Mouse (Mus musculus) midbrain, postnatal 0 days (tissue): ENCODE data around the gene Evi5l. TPM values are rescaled to one million over a fixed set of nuclear protein-coding genes. Genes with fewer than 3 reads are reported as not detected.

ENCODE experiments used
- ATAC-seq: fragments of 200-750 bp; cut with Nextera tagmentation; 2 replicates; pipeline ENCODE4 v1.8.0; 2017; ENCODE audit warnings: moderate number of reproducible peaks, mild to moderate bottlenecking, moderate TSS enrichment, moderate library complexity; ENCODE audit not compliant: low FRiP score
- DNase-seq: peaks from one replicate; pipeline ENCODE4 v3.0.0-alpha.2; 2015; ENCODE audit warnings: low spot score
- H3K27ac ChIP-seq: fragments of 300-500 bp; sonication (generic); 2 replicates; pipeline ENCODE4 v1.5.1; 2014; ENCODE audit warnings: low read depth, mild to moderate bottlenecking, low read length, mixed read lengths
- H3K27me3 ChIP-seq: fragments of 300-500 bp; sonication (generic); 2 replicates; pipeline ENCODE4 v1.6.1; 2014; ENCODE audit warnings: low read length, control low read depth, mixed read lengths; ENCODE audit not compliant: insufficient read depth
- H3K36me3 ChIP-seq: fragments of 300-500 bp; sonication (generic); 2 replicates; pipeline ENCODE4 v1.6.1; 2014; ENCODE audit warnings: low read length, control low read depth, mixed read lengths; ENCODE audit not compliant: insufficient read depth
- H3K4me1 ChIP-seq: fragments of 300-500 bp; sonication (generic); 2 replicates; pipeline ENCODE4 v1.6.1; 2014; ENCODE audit warnings: mild to moderate bottlenecking, control low read depth, antibody characterized with exemption, low read length, mixed read lengths; ENCODE audit not compliant: insufficient read depth
- H3K4me2 ChIP-seq: fragments of 300-500 bp; sonication (generic); 2 replicates; pipeline ENCODE4 v1.6.1; 2014; ENCODE audit warnings: low read depth, mild to moderate bottlenecking, low read length, mixed read lengths; ENCODE audit not compliant: poor library complexity, severe bottlenecking
- H3K4me3 ChIP-seq: fragments of 300-500 bp; sonication (generic); 2 replicates; pipeline ENCODE4 v1.5.1; 2014; ENCODE audit warnings: low read depth, mild to moderate bottlenecking, low read length, moderate library complexity
- H3K9ac ChIP-seq: fragments of 300-500 bp; sonication (generic); replicated peaks from 2 replicates; pipeline ENCODE4 v1.6.1; 2014; ENCODE audit warnings: mild to moderate bottlenecking, low read length, moderate library complexity, mixed read lengths; ENCODE audit not compliant: poor library complexity, severe bottlenecking
- H3K9me3 ChIP-seq: fragments of 300-500 bp; sonication (generic); 2 replicates; pipeline ENCODE4 v1.6.1; 2016; ENCODE audit warnings: low read length, control low read depth
- CTCF ChIP-seq: IDR thresholded peaks from 2 replicates; pipeline ENCODE4 v1.5.1; 2016; ENCODE audit warnings: antibody characterized with exemption, mild to moderate bottlenecking
- WGBS: fragments of 180-500 bp; shearing (Covaris S2); extraction: QIAGEN DNeasy Blood & Tissue Kit; methylation state at CpG from one replicate; pipeline ENCODE4 v1.1.7; 2014; 5-methylcytosine and 5-hydroxymethylcytosine counted together
- polyA plus RNA-seq: library from polyadenylated mRNA; unstranded; fragments of >200 nt; fragmentation: Nextera tagmentation; extraction: Ambion mirVana; gene quantifications from 2 replicates; pipeline ENCODE4 v1.2.1, GENCODE M21; 2015
- total RNA-seq: library from RNA; depleted of rRNA; stranded (reverse); fragments of >200 nt; gene quantifications from 2 replicates; pipeline ENCODE4 v1.2.3, GENCODE M21; 2014

Gene Evi5l
- total and polyA plus RNA-seq, 2 experiments from 2014 or later, result 108 to 238 TPM

- H3K27me3 ChIP-seq, result no peaks in the 10 kb centered on the region; the same call in 1 of the 2 replicates
- no peak overlapping the region for H3K9ac ChIP-seq
- no peak overlapping the region for H3K4me3 ChIP-seq
- no peaks in the 10 kb centered on the region for H3K36me3 ChIP-seq
- H3K27ac ChIP-seq, result no peak overlapping the region
- H3K4me2 ChIP-seq, result no peak overlapping the region
- DNase-seq (no peak), ATAC-seq (no peak)
- no peak for TF ChIP-seq CTCF
- no peaks in the 10 kb centered on the region for H3K4me1 ChIP-seq
- H3K9me3 ChIP-seq, result 0 out of 2 replicates have a peak, but pooled peaks cover 7% of the 10 kb centered on the region
These were observed 11.5 kb upstream of the Evi5l start for GRCm38 (mm10) chr8:4154878-4155277.

- H3K4me1 ChIP-seq, result no peaks in the 10 kb centered on the region; the same call in 1 of the 2 replicates
- WGBS, result 62% methylated on average over 4 of the region's 4 CpGs
- no peaks in the 10 kb centered on the region for H3K36me3 ChIP-seq
- H3K4me2 ChIP-seq, result no peak overlapping the region
- ATAC-seq, result no peak
- no peak overlapping the region for H3K4me3 ChIP-seq
- H3K9ac ChIP-seq, result no peak overlapping the region
- H3K9me3 ChIP-seq, result no peaks in the 10 kb centered on the region
- no peak for DNase-seq
- H3K27ac ChIP-seq, result no peak overlapping the region
- TF ChIP-seq CTCF, result no peak
- no peaks in the 10 kb centered on the region for H3K27me3 ChIP-seq
These were observed 3.6 kb upstream of the Evi5l start for GRCm38 (mm10) chr8:4162786-4163185.

GRCm38 (mm10) chr8:4165176-4165851, 1.1 kb upstream of the Evi5l start:
- Histone ChIP-seq H3K9ac (peak overlapping the region; percentile 72), H3K4me3 (peak overlapping the region; percentile 45), H3K9me3 (no peaks in the 10 kb centered on the region), H3K27me3 (no peaks in the 10 kb centered on the region), H3K4me2 (peak overlapping the region; percentile 61), H3K27ac (peak overlapping the region; percentile 88), H3K4me1 (peaks cover 11% of the 10 kb centered on the region), H3K36me3 (0 out of 2 replicates have a peak, but pooled peaks cover 4% of the 10 kb centered on the region)
- ATAC-seq, result no peak
- no peak for DNase-seq
- no peak for TF ChIP-seq CTCF
- WGBS, result 7% methylated on average over 13 of the region's 13 CpGs

GRCm38 (mm10) chr8:4166881-4167525, 636 bp downstream of the Evi5l start:
- 3% methylated on average over 10 of the region's 10 CpGs for WGBS
- H3K36me3 ChIP-seq, result 0 out of 2 replicates have a peak, but pooled peaks cover 4% of the 10 kb centered on the region
- peaks cover 11% of the 10 kb centered on the region for H3K4me1 ChIP-seq
- peak overlapping the region; percentile 76 for H3K4me2 ChIP-seq
- H3K9ac ChIP-seq, result peak overlapping the region; percentile 88
- TF ChIP-seq CTCF, result no peak
- H3K9me3 ChIP-seq, result no peaks in the 10 kb centered on the region
- H3K4me3 ChIP-seq, result peak overlapping the region; percentile 88
- H3K27me3 ChIP-seq, result no peaks in the 10 kb centered on the region
- peak; percentile 12 for DNase-seq
- peak overlapping the region; percentile 64 for H3K27ac ChIP-seq
- peak; percentile 0; the same call in 1 of the 2 replicates for ATAC-seq

DNA sequence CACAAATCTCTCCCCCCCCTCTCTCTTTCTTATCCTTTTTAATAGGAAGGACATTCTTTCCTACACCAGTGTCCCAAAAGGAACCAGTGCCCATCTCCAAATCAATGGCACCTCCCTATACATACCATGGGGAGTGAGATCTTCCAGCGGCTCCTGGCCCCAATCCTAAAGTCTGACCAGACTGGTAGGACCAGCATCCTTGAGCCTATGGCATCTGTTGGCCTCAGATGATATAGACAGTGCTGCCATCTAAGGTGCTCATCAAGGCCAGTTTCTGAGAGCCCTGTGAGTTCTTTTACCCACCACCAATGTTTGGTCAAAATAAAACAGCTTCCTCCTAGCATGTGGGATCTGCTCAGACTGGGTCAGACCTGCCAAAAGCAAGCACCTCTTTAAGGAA, 1.6 kb downstream of the Evi5l start:
- Histone ChIP-seq H3K9me3 (no peaks in the 10 kb centered on the region), H3K9ac (no peak overlapping the region; the same call in 1 of the 2 replicates), H3K36me3 (0 out of 2 replicates have a peak, but pooled peaks cover 4% of the 10 kb centered on the region), H3K4me2 (peak overlapping the region; percentile 76), H3K4me1 (peaks cover 11% of the 10 kb centered on the region), H3K27me3 (no peaks in the 10 kb centered on the region), H3K27ac (no peak overlapping the region), H3K4me3 (peak overlapping the region; percentile 88; the same call in 1 of the 2 replicates)
- DNase-seq (no peak), ATAC-seq (no peak)
- WGBS, result 94% methylated on average over 1 of the region's 1 CpGs
- no peak for TF ChIP-seq CTCF

DNA sequence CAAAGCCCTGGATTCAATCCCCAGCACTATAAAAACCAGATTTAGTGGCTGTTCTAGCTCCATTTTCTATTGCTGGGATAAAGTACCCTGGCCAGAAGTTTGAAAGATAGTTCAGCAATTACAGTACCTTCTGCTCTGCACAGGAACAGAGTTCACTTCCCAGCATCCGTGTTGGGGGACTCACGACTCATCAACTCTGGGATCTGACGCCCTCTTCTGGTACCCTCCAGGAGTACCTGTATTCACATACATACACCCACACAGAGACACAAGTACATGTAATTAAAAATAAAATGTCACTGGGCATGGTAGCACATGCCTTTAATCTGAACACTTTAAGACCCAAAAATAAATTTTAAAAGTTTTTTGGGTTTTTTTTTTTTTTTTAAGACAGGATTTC, 6.1 kb downstream of the Evi5l start:
- Histone ChIP-seq H3K27me3 (no peaks in the 10 kb centered on the region), H3K9me3 (no peaks in the 10 kb centered on the region), H3K4me1 (peaks cover 11% of the 10 kb centered on the region), H3K4me2 (no peak overlapping the region), H3K36me3 (peaks cover 14% of the 10 kb centered on the region), H3K9ac (no peak overlapping the region), H3K4me3 (no peak overlapping the region), H3K27ac (no peak overlapping the region)
- DNase-seq, result no peak
- WGBS, result 76% methylated on average over 3 of the region's 3 CpGs
- ATAC-seq, result no peak
- no peak for TF ChIP-seq CTCF
